Mouse (Mus musculus): ENCODE measurements at regions not wholly inside any gene's neighbourhood (a gene's known extent, or its start where the extent isn't known, plus 50 kb on each side); places are given as distances from the start of the nearest gene placed in this dataset.

GRCm38 (mm10) chr10:50297547-50297946 is 294.9 kb upstream of the Ascc3 start:
- ChIA-PET POLR2A (no interaction called here), CTCF (no interaction called here)

- POLR2A ChIA-PET = interaction anchor here in 1 of 4 experiments (0.6 kb wide), 1 partner anchor 990 kb away, joined by 3 read pairs; no protein-coding TSS in a partner anchor
- CTCF ChIA-PET = no interaction called here
These were observed 280.5 kb upstream of the Ascc3 start for GRCm38 (mm10) chr10:50311989-50312388.

GRCm38 (mm10) chr10:50312591-50312990 is 279.9 kb upstream of the Ascc3 start:
- ChIA-PET POLR2A (interaction anchor here in 1 of 4 experiments (0.6 kb wide), 1 partner anchor 989 kb away, joined by 3 read pairs; no protein-coding TSS in a partner anchor), CTCF (no interaction called here)

All from embryonic stem cell, embryonic (primary cell).